Mouse (Mus musculus) kidney, embryonic 14.5 days (tissue): ENCODE data around the gene Mag. TPM values are rescaled to one million over a fixed set of nuclear protein-coding genes. Genes with fewer than 3 reads are reported as not detected.

Source experiments
- ATAC-seq: fragments of 200-750 bp; cut with Nextera tagmentation; 2 replicates; pipeline ENCODE4 v1.8.0; 2017; ENCODE audit warnings: moderate number of reproducible peaks, mild to moderate bottlenecking, moderate TSS enrichment, moderate library complexity; ENCODE audit not compliant: low FRiP score, low TSS enrichment
- H3K27ac ChIP-seq: fragments of 300-500 bp; sonication (generic); 2 replicates; pipeline ENCODE4 v1.5.1; 2014; ENCODE audit warnings: low read depth, mild to moderate bottlenecking, low read length, moderate library complexity, mixed read lengths
- H3K27me3 ChIP-seq: fragments of 300-500 bp; sonication (generic); 2 replicates; pipeline ENCODE4 v1.6.1; 2014; ENCODE audit warnings: mild to moderate bottlenecking, low read length; ENCODE audit not compliant: control insufficient read depth, insufficient read depth
- H3K36me3 ChIP-seq: fragments of 300-500 bp; sonication (generic); 2 replicates; pipeline ENCODE4 v1.6.1; 2014; ENCODE audit warnings: low read length, mixed read lengths; ENCODE audit not compliant: control insufficient read depth, insufficient read depth
- H3K4me1 ChIP-seq: fragments of 300-500 bp; sonication (generic); 2 replicates; pipeline ENCODE4 v1.6.1; 2014; ENCODE audit warnings: low read length, mixed read lengths; ENCODE audit not compliant: control insufficient read depth, insufficient read depth
- H3K4me2 ChIP-seq: fragments of 300-500 bp; sonication (generic); replicated peaks from 2 replicates; pipeline ENCODE4 v1.6.1; 2014; ENCODE audit warnings: low read depth, mild to moderate bottlenecking, low read length
- H3K4me3 ChIP-seq: fragments of 300-500 bp; sonication (generic); 2 replicates; pipeline ENCODE4 v1.5.1; 2014; ENCODE audit warnings: mild to moderate bottlenecking, low read length
- H3K9ac ChIP-seq: fragments of 300-500 bp; sonication (generic); 2 replicates; pipeline ENCODE4 v1.6.1; 2014; ENCODE audit warnings: low read depth, mild to moderate bottlenecking, low read length, moderate library complexity
- H3K9me3 ChIP-seq: fragments of 300-500 bp; sonication (generic); 2 replicates; pipeline ENCODE4 v1.6.1; 2016; ENCODE audit warnings: low read length; ENCODE audit not compliant: control insufficient read depth
- WGBS: fragments of 180-500 bp; shearing (Covaris S2); extraction: QIAGEN DNeasy Blood & Tissue Kit; methylation state at CpG from one replicate; pipeline ENCODE4 v1.1.7; 2014; 5-methylcytosine and 5-hydroxymethylcytosine counted together
- polyA plus RNA-seq: library from polyadenylated mRNA; unstranded; fragments of >200 nt; fragmentation: Nextera tagmentation; extraction: Ambion mirVana; gene quantifications from 2 replicates; pipeline ENCODE4 v1.2.1, GENCODE M21; 2014

Mag gene
- polyA plus RNA-seq, 1 experiment from 2014 or later, result 0.28 TPM

DNA sequence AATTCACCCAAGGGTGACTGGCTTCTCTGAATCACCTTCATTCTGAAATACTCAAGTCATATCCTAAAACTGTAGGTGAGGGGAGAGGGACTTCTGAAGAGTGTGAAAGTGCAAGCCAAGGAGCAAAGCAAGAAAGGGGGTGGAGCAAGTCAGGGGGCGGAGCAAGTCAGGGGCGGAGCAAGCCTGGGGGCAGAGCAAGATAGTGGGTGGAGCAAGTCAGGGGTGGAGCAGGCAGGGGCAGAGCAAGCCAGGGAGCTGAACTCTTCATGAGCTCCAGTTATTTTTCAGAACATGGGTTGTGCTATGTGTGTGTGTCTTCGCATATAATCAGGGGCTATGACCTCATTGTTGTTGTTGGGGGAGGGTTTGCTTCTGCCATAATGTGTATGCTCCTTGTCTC, 5.5 kb upstream of the Mag start:
- ATAC-seq, result no peak
- WGBS, result 60% methylated on average over 3 of the region's 3 CpGs

DNA sequence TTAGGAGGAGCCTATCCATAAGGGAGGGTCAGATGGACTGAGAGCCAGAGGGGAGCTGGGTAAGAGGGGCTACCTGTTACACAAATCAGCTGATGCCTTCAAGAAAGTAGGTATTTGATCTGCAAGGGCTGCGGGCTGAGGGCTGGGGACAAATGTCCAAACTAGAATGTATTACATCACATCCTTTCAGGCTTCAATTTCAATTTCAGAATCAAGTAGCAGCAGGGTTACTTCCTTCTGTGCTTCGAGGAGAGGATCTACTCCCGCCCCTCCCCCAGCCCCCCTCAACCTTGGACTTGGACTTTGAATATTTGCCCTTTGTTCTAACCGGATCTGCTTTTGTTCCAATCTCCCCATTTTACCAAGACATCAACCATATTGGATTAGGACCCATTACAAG, 2.5 kb upstream of the Mag start:
- H3K9ac ChIP-seq, result no peak overlapping the region
- no peak overlapping the region for H3K4me3 ChIP-seq
- no peaks in the 10 kb centered on the region for H3K36me3 ChIP-seq
- no peaks in the 10 kb centered on the region for H3K4me1 ChIP-seq
- no peak for ATAC-seq
- H3K9me3 ChIP-seq, result no peaks in the 10 kb centered on the region
- WGBS, result 59% methylated on average over 4 of the region's 4 CpGs
- H3K27ac ChIP-seq, result no peak overlapping the region
- H3K27me3 ChIP-seq, result no peaks in the 10 kb centered on the region
- H3K4me2 ChIP-seq, result no peak overlapping the region

More for the DNA sequence above, 5.5 kb upstream of the Mag start:
- Histone ChIP-seq H3K4me2 (no peak overlapping the region), H3K9me3 (no peaks in the 10 kb centered on the region), H3K27ac (no peak overlapping the region), H3K9ac (no peak overlapping the region), H3K36me3 (no peaks in the 10 kb centered on the region), H3K4me3 (no peak overlapping the region), H3K4me1 (no peaks in the 10 kb centered on the region), H3K27me3 (no peaks in the 10 kb centered on the region)

DNA sequence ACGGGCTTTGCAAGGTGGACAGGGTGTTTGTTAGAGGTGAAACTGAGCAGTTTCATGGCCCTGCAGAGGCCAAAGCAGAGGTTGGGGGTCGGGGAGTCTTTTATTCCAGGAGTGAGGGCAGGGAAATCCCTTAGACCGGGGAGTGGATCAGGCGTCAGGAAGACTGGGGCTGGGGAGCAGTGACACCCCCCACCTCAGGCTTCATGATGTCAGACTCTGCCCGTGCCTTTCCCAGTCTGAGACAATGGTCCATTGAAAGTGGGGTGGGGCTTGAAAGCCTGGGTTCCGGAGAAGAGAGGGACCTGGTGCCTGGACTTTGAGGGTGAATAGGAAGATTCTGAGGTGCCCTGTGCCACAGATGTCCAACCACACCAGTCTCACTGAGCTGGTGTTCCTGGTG, 2.0 kb upstream of the Mag start:
- 34% methylated on average over 6 of the region's 6 CpGs for WGBS
- Histone ChIP-seq H3K4me2 (no peak overlapping the region), H3K4me3 (no peak overlapping the region), H3K27ac (no peak overlapping the region), H3K4me1 (no peaks in the 10 kb centered on the region), H3K36me3 (no peaks in the 10 kb centered on the region), H3K9me3 (no peaks in the 10 kb centered on the region), H3K9ac (no peak overlapping the region), H3K27me3 (no peaks in the 10 kb centered on the region)
- no peak for ATAC-seq

DNA sequence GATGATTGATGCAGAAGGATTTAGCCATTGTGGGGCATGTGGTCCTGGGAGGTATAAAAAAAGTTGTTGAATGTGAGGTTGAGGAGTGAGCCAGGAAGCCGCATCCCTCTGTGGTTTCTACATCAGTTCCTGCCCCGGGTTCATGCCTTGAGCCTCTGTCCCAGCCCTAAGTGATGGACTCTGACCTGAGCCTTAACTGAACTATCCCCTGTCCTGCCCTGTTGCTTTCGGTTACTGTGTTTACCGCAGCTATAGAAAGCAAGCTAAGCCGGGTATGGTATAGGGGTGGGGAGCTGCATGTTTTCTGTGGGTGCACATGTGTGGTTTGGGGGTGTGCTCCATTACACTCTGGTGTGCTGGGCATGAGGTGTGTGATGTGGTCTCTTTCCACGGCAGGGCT, 4.9 kb downstream of the Mag start:
- WGBS, result 80% methylated on average over 6 of the region's 6 CpGs
- no peak overlapping the region for H3K27ac ChIP-seq
- ATAC-seq, result no peak
- H3K9me3 ChIP-seq, result no peaks in the 10 kb centered on the region
- H3K9ac ChIP-seq, result no peak overlapping the region
- H3K4me1 ChIP-seq, result 0 out of 2 replicates have a peak, but pooled peaks cover 3% of the 10 kb centered on the region
- no peak overlapping the region for H3K4me2 ChIP-seq
- H3K36me3 ChIP-seq, result no peaks in the 10 kb centered on the region
- H3K27me3 ChIP-seq, result no peaks in the 10 kb centered on the region
- no peak overlapping the region for H3K4me3 ChIP-seq

DNA sequence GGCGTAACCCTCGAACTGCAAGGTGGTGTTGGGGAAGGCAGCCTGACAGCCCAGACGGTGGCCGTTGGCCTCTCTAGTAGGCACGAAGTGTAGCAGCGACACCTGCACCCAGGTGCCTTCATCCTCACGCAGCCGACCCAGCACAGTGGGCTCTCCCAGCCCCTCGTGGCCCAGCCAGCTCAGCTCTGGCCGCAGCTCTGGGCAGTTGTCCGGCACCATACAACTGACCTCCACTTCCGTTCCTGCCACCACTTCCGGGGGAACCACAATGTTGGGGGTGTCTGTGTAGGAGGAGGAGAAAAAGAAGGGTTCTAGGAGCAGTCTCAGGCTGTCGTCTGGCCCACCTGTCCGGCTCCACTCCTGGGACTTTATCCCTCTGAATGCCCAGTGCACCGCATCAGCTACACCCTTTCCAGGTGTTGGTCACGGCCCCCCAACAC, 5.7 kb downstream of the Mag start:
- peak overlapping the region; percentile 58 for H3K4me2 ChIP-seq
- H3K27ac ChIP-seq, result no peak overlapping the region
- H3K4me1 ChIP-seq, result 0 out of 2 replicates have a peak, but pooled peaks cover 3% of the 10 kb centered on the region
- no peaks in the 10 kb centered on the region for H3K9me3 ChIP-seq
- peak; percentile 47; the same call in 1 of the 2 replicates for ATAC-seq
- no peaks in the 10 kb centered on the region for H3K27me3 ChIP-seq
- H3K36me3 ChIP-seq, result no peaks in the 10 kb centered on the region
- H3K4me3 ChIP-seq, result peak overlapping the region; percentile 31
- 25% methylated on average over 16 of the region's 17 CpGs for WGBS
- H3K9ac ChIP-seq, result no peak overlapping the region

DNA sequence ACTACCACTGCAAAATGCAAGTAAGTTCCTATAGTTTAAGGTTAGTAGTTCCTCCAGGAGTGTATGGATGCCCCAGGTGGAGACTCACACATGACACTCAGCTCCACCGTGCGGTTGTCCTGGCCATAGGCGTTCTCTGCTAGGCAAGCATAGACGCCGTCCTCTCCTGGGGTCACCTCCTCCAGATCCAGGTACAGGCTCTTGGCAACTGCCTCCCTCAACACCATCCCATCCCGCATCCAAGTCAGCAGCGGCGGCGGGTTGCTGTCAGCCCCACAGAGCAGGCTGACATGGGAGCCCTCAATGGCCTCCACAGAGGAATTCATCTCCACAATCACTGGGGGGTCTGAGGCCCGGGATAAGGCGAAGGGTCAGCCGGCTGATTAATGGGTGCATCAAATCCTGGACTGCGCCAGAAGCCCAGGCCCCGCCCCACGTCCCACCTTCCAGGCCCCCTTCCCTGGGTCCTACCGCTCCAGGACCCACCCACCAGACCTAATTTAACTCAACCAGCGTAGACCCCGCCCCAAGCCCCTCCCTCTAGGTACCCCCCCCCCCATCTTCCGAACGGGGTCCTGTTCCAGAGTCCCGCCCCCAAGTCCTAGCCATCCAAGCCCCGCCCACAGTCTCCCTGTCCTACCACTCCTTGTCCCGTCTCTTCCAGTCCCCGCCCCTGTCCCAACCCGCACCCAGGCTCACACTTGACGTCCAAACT, 6.2 kb downstream of the Mag start:
- no peaks in the 10 kb centered on the region for H3K36me3 ChIP-seq
- H3K4me1 ChIP-seq, result 0 out of 2 replicates have a peak, but pooled peaks cover 3% of the 10 kb centered on the region
- no peak overlapping the region for H3K27ac ChIP-seq
- peak; percentile 84 for ATAC-seq
- 3% methylated on average over 23 of the region's 26 CpGs for WGBS
- peak overlapping the region; percentile 58 for H3K4me2 ChIP-seq
- no peaks in the 10 kb centered on the region for H3K27me3 ChIP-seq
- peak overlapping the region; percentile 31; the same call in 1 of the 2 replicates for H3K9ac ChIP-seq
- H3K4me3 ChIP-seq, result peak overlapping the region; percentile 31
- H3K9me3 ChIP-seq, result no peaks in the 10 kb centered on the region

DNA sequence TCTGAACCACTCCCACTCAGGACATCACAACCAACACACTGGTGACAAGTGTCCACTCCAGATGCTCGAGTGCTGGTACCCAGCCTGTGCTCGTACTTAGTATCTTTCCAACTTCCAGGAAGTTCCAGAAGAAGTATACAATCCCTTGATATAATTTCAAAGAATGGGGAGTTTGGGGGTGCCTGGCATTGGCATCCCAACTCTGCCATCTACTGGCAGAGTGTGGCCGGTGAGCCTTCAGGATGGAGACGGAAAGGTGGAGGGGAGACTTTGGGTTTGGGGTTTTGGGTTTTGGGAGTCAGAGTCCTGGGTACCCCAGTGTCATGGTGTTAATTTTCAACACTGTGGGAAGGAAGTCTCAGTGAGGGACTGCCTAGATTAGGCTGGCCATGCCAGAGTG, 10.6 kb downstream of the Mag start:
- no peaks in the 10 kb centered on the region for H3K36me3 ChIP-seq
- WGBS, result 52% methylated on average over 4 of the region's 4 CpGs
- H3K27me3 ChIP-seq, result no peaks in the 10 kb centered on the region
- H3K4me2 ChIP-seq, result no peak overlapping the region
- 0 out of 2 replicates have a peak, but pooled peaks cover 7% of the 10 kb centered on the region for H3K4me1 ChIP-seq
- no peak overlapping the region for H3K4me3 ChIP-seq
- no peak overlapping the region for H3K27ac ChIP-seq
- no peaks in the 10 kb centered on the region for H3K9me3 ChIP-seq
- no peak for ATAC-seq
- no peak overlapping the region for H3K9ac ChIP-seq

DNA sequence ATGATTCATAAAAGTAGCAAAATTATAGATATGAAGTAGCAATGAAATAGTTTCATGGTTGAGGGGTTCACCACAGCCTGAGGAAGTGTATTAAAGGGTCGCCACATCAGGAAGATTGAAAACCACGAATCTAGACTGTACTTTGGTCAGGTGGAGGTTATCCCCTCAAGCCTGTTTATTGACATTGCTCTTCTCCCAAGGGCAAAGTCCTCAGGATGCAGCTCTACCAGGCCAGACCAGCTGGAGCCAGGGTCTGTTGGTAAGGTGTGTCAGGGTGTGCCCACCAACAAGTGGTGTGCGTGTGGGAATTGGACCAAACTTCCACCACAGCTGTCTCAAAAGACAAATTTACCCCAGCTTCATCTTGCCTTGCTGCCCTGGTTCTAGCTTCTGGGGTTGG, 19.5 kb downstream of the Mag start:
- H3K27me3 ChIP-seq, result no peaks in the 10 kb centered on the region
- no peak overlapping the region for H3K27ac ChIP-seq
- H3K9ac ChIP-seq, result no peak overlapping the region
- peaks cover 9% of the 10 kb centered on the region; the same call in 1 of the 2 replicates for H3K4me1 ChIP-seq
- WGBS, result 82% methylated on average over 3 of the region's 3 CpGs
- ATAC-seq, result no peak
- no peaks in the 10 kb centered on the region for H3K36me3 ChIP-seq
- H3K4me2 ChIP-seq, result no peak overlapping the region
- H3K4me3 ChIP-seq, result no peak overlapping the region
- no peaks in the 10 kb centered on the region for H3K9me3 ChIP-seq

- Histone ChIP-seq H3K36me3 (no peaks in the 10 kb centered on the region), H3K4me1 (peaks cover 5% of the 10 kb centered on the region; the same call in 1 of the 2 replicates), H3K9me3 (no peaks in the 10 kb centered on the region), H3K9ac (no peak overlapping the region), H3K27ac (0 out of 2 replicates have a peak overlapping the region, but pooled peaks have one; percentile 3), H3K4me2 (no peak overlapping the region), H3K4me3 (no peak overlapping the region), H3K27me3 (no peaks in the 10 kb centered on the region)
- 39% methylated on average over 3 of the region's 3 CpGs for WGBS
- ATAC-seq, result no peak
Measured at GRCm38 (mm10) chr7:30892515-30892914, 22.2 kb downstream of the Mag start.
